Mouse (Mus musculus): ENCODE results near the gene Cxadr. TPM values are rescaled to one million over a fixed set of nuclear protein-coding genes. Genes with fewer than 3 reads are reported as not detected.

Gene Cxadr
- total RNA-seq, 2 experiments from 2014 or later = 0.96 to 12.4 TPM

Other genes with a start within 250 kb of the Cxadr start
- 23.1 and 27.8 TPM in 2 replicates for gene Btg3, start 75.7 kb downstream of the Cxadr start, total RNA-seq (2015; ENCODE audit: low replicate concordance)
- gene Btg3, start 75.7 kb downstream of the Cxadr start, total RNA-seq (2017; ENCODE audit: low replicate concordance) = 5.3 and 14.2 TPM in 2 replicates